Mouse (Mus musculus): ENCODE measurements around the gene Gins2.

Gins2 gene

GRCm38 (mm10) chr8:120602672-120603071, 13.6 kb upstream of the Gins2 start:
- no peak for DNase-seq (ENCODE audit: low read depth)

DNA sequence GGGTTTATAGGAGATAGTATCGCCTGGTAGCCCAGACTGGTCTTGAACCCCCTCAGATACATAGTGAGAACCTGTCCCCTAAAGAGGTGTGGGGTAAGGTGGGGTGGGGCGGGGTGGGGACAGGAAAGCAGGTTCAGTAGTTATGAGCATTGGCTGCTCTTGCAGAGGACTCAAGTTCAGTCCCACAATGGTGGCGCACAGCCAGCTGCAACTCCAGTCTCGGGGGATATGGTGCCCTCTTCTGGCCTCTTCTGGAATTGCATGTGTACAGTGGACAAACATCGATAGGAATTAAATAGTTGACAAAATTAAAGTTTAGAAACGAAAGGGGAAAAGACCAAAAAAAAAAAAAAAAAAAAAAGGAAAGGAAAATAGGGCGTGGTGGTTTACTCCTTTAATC, 10.4 kb upstream of the Gins2 start:
- DNase-seq (ENCODE audit: low read depth), result no peak

GRCm38 (mm10) chr8:120598579-120598978, 9.5 kb upstream of the Gins2 start:
- no peak for DNase-seq (ENCODE audit: low read depth)

GRCm38 (mm10) chr8:120595963-120596362, 6.9 kb upstream of the Gins2 start:
- DNase-seq (ENCODE audit: low read depth), result no peak

- no peak for DNase-seq (ENCODE audit: low read depth)
Measured at GRCm38 (mm10) chr8:120594571-120594970, 5.5 kb upstream of the Gins2 start.

GRCm38 (mm10) chr8:120591587-120592292, 2.6 kb upstream of the Gins2 start:
- no peak for DNase-seq (ENCODE audit: low read depth)

GRCm38 (mm10) chr8:120589921-120590320, 817 bp upstream of the Gins2 start:
- DNase-seq (ENCODE audit: low read depth), result no peak

- DNase-seq (ENCODE audit: low read depth), result no peak
Measured at GRCm38 (mm10) chr8:120585521-120585920, 3.6 kb downstream of the Gins2 start.

GRCm38 (mm10) chr8:120581811-120582210, 7.3 kb downstream of the Gins2 start:
- no peak for DNase-seq (ENCODE audit: low read depth)

GRCm38 (mm10) chr8:120581329-120581728, 7.8 kb downstream of the Gins2 start:
- DNase-seq (ENCODE audit: low read depth), result no peak

DNA sequence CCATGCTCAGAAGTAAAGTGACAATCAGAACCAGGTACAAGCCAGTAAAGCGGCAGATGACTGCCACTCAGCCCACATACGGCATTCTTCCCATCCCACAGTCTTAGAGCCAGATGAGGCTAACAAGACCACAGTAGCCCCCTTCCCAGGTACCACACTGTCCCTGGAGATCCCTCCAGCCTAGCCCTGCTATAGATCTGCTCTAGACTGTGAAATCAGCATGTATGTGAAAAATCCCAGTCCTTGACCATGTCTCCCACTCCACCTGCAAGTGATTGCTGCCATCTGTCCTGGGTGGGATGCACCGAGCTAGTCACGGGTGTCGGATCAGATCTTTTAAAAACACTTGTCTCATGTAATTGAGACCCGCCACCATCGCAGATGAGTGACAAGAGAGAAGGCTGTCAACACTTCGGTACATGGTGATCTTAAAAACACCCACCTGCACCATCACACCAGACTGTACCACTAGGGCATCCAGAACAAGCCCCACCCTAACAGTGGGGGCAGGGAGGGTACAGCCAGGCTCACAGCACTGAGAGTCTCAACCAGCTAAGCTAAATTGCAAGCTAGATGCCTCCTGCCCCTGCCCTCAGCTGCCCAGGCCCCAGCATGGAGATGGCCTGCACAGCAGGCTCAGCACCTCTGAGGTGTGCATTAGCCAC, 8.6 kb downstream of the Gins2 start:
- no peak for DNase-seq (ENCODE audit: low read depth)

DNA sequence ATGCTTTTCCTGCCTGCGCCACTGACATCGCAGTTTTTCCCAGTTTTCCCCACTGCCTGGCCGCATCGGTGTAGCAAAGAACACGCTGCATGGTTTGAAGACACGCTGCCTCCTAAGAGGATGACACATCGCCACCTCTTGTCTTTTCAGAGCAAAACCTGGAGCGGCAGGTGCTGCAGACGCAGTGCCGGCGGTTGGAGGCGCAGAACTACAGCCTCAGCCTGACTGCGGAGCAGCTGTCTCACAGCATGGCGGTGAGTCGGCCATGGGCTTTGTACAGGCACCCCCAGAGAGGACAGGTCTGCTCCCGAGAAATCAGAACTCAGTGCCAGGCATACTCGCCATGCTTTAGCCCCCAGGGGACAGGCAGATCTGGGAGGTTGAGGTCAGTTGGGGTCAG, 11.3 kb downstream of the Gins2 start:
- DNase-seq (ENCODE audit: low read depth), result no peak

DNA sequence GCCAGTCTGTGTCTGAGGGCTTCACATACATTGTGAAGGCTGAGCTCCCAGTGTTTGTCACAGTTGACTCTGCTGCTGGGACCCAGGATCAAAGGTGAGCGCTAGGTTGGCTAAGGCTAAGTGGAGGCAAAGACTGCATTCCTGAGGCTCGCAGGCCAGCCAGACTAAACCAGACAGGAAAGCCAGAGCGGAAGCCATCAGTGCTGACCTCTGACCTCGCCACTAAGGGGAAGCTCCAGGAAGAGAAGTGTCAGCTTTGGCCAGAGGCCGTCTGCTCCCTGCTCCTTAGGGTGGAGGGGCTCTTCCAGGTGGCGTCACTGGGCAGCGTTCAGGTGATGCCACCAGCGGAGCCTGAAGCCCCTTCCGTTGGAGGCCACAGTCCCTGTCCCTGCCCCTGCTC, 13.3 kb downstream of the Gins2 start:
- DNase-seq (ENCODE audit: low read depth), result no peak

GRCm38 (mm10) chr8:120574941-120575340, 14.2 kb downstream of the Gins2 start:
- no peak for DNase-seq (ENCODE audit: low read depth)

GRCm38 (mm10) chr8:120573866-120574265, 15.2 kb downstream of the Gins2 start:
- DNase-seq (ENCODE audit: low read depth), result no peak

GRCm38 (mm10) chr8:120572534-120572933, 16.6 kb downstream of the Gins2 start:
- DNase-seq (ENCODE audit: low read depth), result no peak

GRCm38 (mm10) chr8:120571561-120571960, 17.5 kb downstream of the Gins2 start:
- no peak for DNase-seq (ENCODE audit: low read depth)

- no peak for DNase-seq (ENCODE audit: low read depth)
Measured at GRCm38 (mm10) chr8:120569939-120570715, 19.0 kb downstream of the Gins2 start.

DNA sequence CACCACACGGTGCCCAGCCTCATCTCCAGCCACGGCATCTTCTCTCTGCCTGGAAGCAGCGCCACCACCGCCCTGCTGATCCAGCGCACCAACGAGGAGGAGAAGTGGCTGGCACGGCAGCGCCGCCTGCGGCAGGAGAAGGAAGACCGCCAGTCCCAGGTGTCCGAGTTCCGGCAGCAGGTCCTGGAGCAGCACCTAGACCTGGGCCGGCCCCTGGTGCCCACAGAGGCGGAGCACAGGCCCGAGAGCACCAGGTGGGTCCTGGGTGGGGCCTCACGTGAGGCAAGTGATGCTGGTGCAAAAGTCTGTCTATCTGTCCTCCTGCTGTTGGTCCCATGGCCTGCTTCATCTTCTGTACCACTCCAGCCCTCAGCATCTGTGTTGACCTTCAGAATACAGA, 20.0 kb downstream of the Gins2 start:
- DNase-seq (ENCODE audit: low read depth), result no peak

DNA sequence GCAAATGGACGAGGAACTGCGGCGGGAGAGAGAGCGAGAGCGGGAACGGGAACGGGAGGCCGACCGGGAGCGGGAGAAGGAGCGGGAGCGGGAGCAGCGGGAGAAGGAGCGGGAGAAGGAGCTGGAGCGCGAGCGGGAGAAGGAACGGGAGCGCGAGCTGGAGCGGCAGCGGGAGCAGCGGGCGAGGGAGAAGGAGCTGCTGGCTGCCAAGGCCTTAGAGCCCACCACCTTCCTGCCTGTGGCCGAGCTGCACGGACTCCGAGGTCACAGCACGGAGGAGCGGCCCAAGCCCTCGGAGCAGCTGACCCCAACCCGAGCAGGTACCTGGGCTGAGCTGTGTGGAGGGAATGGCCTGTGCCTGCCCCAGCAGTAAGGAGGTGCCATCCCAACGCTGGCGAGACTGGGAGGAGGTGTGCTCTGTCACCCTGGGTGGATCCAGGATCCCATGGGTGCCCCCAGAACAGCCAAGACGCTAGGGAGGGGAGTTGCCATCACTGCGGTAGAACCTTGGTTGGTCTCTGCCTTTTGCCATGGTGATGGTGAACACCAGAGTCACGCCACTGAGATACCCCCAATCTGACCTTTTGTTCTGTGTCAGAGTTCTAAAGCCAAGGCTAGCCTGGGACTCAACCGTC, 20.8 kb downstream of the Gins2 start:
- DNase-seq (ENCODE audit: low read depth), result no peak

DNA sequence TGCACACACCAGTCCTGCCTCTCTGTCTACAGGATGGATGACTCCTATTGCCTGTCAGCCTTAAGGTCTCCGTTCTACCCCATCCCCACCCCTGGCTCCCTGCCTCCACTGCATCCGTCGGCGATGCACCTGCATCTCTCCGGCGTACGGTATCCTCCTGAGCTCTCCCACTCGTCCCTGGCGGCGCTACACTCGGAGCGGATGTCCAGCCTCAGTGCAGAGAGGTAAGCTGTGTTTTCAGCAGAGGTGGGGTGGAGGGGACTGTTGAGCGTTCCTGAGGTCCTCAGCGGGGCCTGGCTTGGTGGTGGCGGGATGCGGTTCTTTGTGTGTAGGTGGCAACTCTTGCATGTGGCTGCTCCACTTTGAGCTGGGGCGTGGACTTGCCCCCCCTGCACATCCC, 21.4 kb downstream of the Gins2 start:
- no peak for DNase-seq (ENCODE audit: low read depth)

DNA sequence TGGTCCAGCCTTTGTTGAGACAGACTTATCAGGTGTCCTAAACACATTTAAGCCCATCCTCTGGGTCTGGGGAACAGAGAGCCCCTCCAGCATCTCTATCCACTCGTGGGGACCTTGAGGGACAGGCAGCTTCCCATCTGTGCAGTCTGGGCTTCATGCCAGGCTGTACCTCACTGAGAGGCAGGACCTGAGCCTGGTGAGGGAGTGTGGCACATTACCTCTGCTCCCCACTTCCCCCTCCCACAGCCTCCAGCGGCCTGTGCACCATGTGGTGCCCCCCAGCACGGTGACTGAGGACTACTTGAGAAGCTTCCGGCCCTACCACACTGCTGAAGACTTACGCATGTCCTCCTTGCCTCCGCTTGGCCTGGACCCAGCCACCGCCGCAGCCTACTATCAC, 22.4 kb downstream of the Gins2 start:
- DNase-seq (ENCODE audit: low read depth), result no peak
